Mouse (Mus musculus) small intestine, adult 2 months (tissue): Measurements from ENCODE around the gene Kbtbd4. TPM values are rescaled to one million over a fixed set of nuclear protein-coding genes. Genes with fewer than 3 reads are reported as not detected.

ENCODE experiments used
- H3K27ac ChIP-seq: fragments of 200-500 bp; 2 replicates; pipeline ENCODE4 v1.5.1; 2012; ENCODE audit warnings: low read depth, low read length, control low read depth, inconsistent platforms; ENCODE audit not compliant: insufficient read depth
- H3K27me3 ChIP-seq: fragments of 200-500 bp; 2 replicates; pipeline ENCODE4 v1.6.1; 2012; ENCODE audit warnings: mild to moderate bottlenecking, moderate library complexity, low read length, inconsistent platforms; ENCODE audit not compliant: control insufficient read depth, insufficient read depth
- H3K36me3 ChIP-seq: fragments of 200-500 bp; 2 replicates; pipeline ENCODE4 v1.6.1; 2012; ENCODE audit warnings: mild to moderate bottlenecking, low read length, control low read depth, inconsistent platforms; ENCODE audit not compliant: control insufficient read depth, insufficient read depth
- H3K4me1 ChIP-seq: fragments of 200-500 bp; 2 replicates; pipeline ENCODE4 v1.6.1; 2012; ENCODE audit warnings: low read length, inconsistent platforms, mixed read lengths; ENCODE audit not compliant: control insufficient read depth, insufficient read depth, insufficient read length
- H3K4me3 ChIP-seq: fragments of 200-500 bp; 2 replicates; pipeline ENCODE4 v1.5.1; 2012; ENCODE audit warnings: low read depth, mild to moderate bottlenecking, control low read depth, inconsistent platforms, low read length, moderate library complexity
- CTCF ChIP-seq: fragments of 200-500 bp; IDR thresholded peaks from 2 replicates; pipeline ENCODE4 v1.5.1; 2012; ENCODE audit warnings: low read depth, mild to moderate bottlenecking, control low read depth, inconsistent platforms, low read length, moderate library complexity, mixed read lengths; ENCODE audit not compliant: insufficient replicate concordance, insufficient read length; ENCODE audit errors: extremely low read depth
- POLR2A ChIP-seq: fragments of 200-500 bp; IDR thresholded peaks from 2 replicates; pipeline ENCODE4 v1.6.1; 2012; ENCODE audit warnings: low read depth, mild to moderate bottlenecking, control low read depth, inconsistent platforms, low read length, moderate library complexity
- WGBS: fragments of 180-500 bp; shearing (Covaris S2); methylation state at CpG from one replicate; pipeline ENCODE4 v1.1.7; 2018; 5-methylcytosine and 5-hydroxymethylcytosine counted together
- polyA plus RNA-seq: library from polyadenylated mRNA; depleted of rRNA; stranded (reverse); fragments of >200 nt; gene quantifications from 2 replicates; pipeline ENCODE4 v1.2.3, GENCODE M21; 2012; rRNA removed

The Kbtbd4 gene
- polyA plus RNA-seq = 5.9 and 9.6 TPM in 2 replicates

GRCm38 (mm10) chr2:90904076-90904855 lies at the start of gene Kbtbd4, which contains the start of gene Ndufs3:
Gene Kbtbd4 (plus strand): TSS chr2:90904740.
Gene Ndufs3 (minus strand): TSS chr2:90904827.
- WGBS = under 1% methylated on average over 43 of the region's 43 CpGs
- TF ChIP-seq POLR2A (peak; percentile 88), CTCF (no peak)
- peaks cover 30% of the 10 kb centered on the region for H3K36me3 ChIP-seq
- peak within 1 kb of the TSS; percentile 84 for H3K27ac ChIP-seq
- H3K4me3 ChIP-seq = peak within 1 kb of the TSS; percentile 75
- H3K27me3 ChIP-seq = no peaks in the 10 kb centered on the region
- H3K4me1 ChIP-seq = peaks cover 10% of the 10 kb centered on the region; the same call in 1 of the 2 replicates

DNA sequence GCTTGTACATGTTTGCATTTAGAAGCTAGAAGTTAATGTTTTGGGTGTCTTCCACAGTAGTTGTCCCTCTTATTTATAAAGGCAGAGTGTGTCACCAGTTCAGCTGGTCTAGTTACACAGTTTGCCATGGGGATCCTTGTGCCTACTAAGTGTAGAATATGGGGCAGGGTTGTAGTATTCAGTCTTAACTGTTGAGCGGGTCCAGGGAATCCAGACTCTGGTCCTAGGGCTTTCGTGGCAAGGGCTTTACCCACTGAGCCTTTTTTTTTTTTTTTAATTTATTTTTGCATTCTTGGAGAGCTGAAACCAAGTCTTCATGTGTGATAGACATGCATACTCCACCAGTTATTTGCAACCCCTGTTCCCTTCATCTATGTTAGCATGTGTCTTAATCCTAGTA lies 43.1 kb upstream of the Kbtbd4 start:
- Histone ChIP-seq H3K4me1 (no peaks in the 10 kb centered on the region), H3K27me3 (no peaks in the 10 kb centered on the region), H3K27ac (no peak overlapping the region), H3K4me3 (no peak overlapping the region), H3K36me3 (peaks cover 64% of the 10 kb centered on the region)
- 90% methylated on average over 2 of the region's 2 CpGs for WGBS
- TF ChIP-seq POLR2A (no peak), CTCF (no peak)

GRCm38 (mm10) chr2:90864184-90864583 lies 40.4 kb upstream of the Kbtbd4 start:
- Histone ChIP-seq H3K27ac (no peak overlapping the region), H3K4me1 (no peaks in the 10 kb centered on the region), H3K36me3 (peaks cover 63% of the 10 kb centered on the region), H3K4me3 (no peak overlapping the region), H3K27me3 (no peaks in the 10 kb centered on the region)
- TF ChIP-seq POLR2A = no peak
- no peak for TF ChIP-seq CTCF

DNA sequence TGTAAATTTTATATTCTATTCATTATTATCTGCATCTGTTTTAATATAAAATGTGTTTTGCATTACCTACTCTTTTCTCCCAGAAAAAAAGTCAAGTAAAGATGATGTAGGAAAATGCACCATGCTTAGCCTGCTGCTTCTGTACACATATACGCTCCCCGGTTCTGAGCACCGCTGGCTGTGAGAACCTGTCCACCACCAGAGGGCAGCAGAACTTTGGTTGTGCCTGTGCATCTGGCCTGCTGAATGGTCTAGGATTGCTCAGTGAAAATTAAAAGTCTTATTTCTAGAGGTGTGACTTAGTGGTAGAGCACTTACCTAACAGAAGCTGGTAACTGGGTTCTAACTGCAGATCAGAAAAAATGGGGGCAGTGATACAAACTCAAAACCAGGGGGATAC lies 38.0 kb upstream of the Kbtbd4 start:
- no peaks in the 10 kb centered on the region for H3K4me1 ChIP-seq
- peaks cover 46% of the 10 kb centered on the region for H3K36me3 ChIP-seq
- TF ChIP-seq POLR2A = no peak
- TF ChIP-seq CTCF = peak; percentile 92; the same call in 1 of the 2 replicates
- 17% methylated on average over 3 of the region's 3 CpGs for WGBS
- H3K27ac ChIP-seq = no peak overlapping the region
- no peak overlapping the region for H3K4me3 ChIP-seq
- no peaks in the 10 kb centered on the region for H3K27me3 ChIP-seq

- no peaks in the 10 kb centered on the region for H3K4me1 ChIP-seq
- no peak overlapping the region for H3K4me3 ChIP-seq
- no peaks in the 10 kb centered on the region for H3K27me3 ChIP-seq
- H3K27ac ChIP-seq = no peak overlapping the region
- WGBS = 15% methylated on average over 4 of the region's 4 CpGs
- TF ChIP-seq POLR2A = no peak
- H3K36me3 ChIP-seq = peaks cover 23% of the 10 kb centered on the region
These were observed 34.4 kb upstream of the Kbtbd4 start for GRCm38 (mm10) chr2:90870136-90870601.

- H3K27me3 ChIP-seq = no peaks in the 10 kb centered on the region
- no peak overlapping the region for H3K27ac ChIP-seq
- H3K4me1 ChIP-seq = no peaks in the 10 kb centered on the region
- peaks cover 14% of the 10 kb centered on the region for H3K36me3 ChIP-seq
- 63% methylated on average over 8 of the region's 8 CpGs for WGBS
- TF ChIP-seq CTCF = no peak
- no peak for TF ChIP-seq POLR2A
- H3K4me3 ChIP-seq = no peak overlapping the region
These were observed 33.2 kb upstream of the Kbtbd4 start for GRCm38 (mm10) chr2:90871180-90871961.

- Histone ChIP-seq H3K4me1 (peaks cover 2% of the 10 kb centered on the region; the same call in 1 of the 2 replicates), H3K36me3 (no peaks in the 10 kb centered on the region), H3K27me3 (no peaks in the 10 kb centered on the region), H3K27ac (no peak overlapping the region), H3K4me3 (no peak overlapping the region)
- TF ChIP-seq POLR2A (no peak), CTCF (no peak)
- 71% methylated on average over 1 of the region's 1 CpGs for WGBS
These were observed 30.5 kb upstream of the Kbtbd4 start for GRCm38 (mm10) chr2:90874025-90874424.
